Mouse (Mus musculus) embryonic facial prominence, embryonic 10.5 days (tissue): ENCODE measurements around the gene Il15ra. TPM values are rescaled to one million over a fixed set of nuclear protein-coding genes. Genes with fewer than 3 reads are reported as not detected.
A peak's percentile ranks its signal among the peaks of the same experiment; 100 is the strongest.

Experiments
- DNase-seq: peaks from one replicate; pipeline ENCODE4 v3.0.0-alpha.2; 2017; ENCODE audit warnings: low spot score
- H3K27ac ChIP-seq: fragments of 300-500 bp; sonication (generic); replicated peaks from 2 replicates; pipeline ENCODE4 v1.5.1; 2016; ENCODE audit warnings: mild to moderate bottlenecking
- H3K27me3 ChIP-seq: fragments of 300-500 bp; sonication (generic); replicated peaks from 2 replicates; pipeline ENCODE4 v1.6.1; 2016; ENCODE audit warnings: low read depth, mild to moderate bottlenecking; ENCODE audit not compliant: poor library complexity, severe bottlenecking
- H3K36me3 ChIP-seq: fragments of 300-500 bp; sonication (generic); replicated peaks from 2 replicates; pipeline ENCODE4 v1.6.1; 2016; ENCODE audit warnings: mild to moderate bottlenecking, moderate library complexity
- H3K4me1 ChIP-seq: fragments of 300-500 bp; sonication (generic); 2 replicates; pipeline ENCODE4 v1.6.1; 2016
- H3K4me3 ChIP-seq: fragments of 300-500 bp; sonication (generic); 2 replicates; pipeline ENCODE4 v1.5.1; 2016; ENCODE audit warnings: mild to moderate bottlenecking, moderate library complexity
- H3K9me3 ChIP-seq: fragments of 300-500 bp; sonication (generic); 2 replicates; pipeline ENCODE4 v1.6.1; 2016; ENCODE audit warnings: mild to moderate bottlenecking
- WGBS: fragments of 180-500 bp; shearing (Covaris S2); methylation state at CpG from one replicate; pipeline ENCODE4 v1.1.7; 2016; 5-methylcytosine and 5-hydroxymethylcytosine counted together
- polyA plus RNA-seq: library from polyadenylated mRNA; unstranded; fragments of >200 nt; fragmentation: Nextera tagmentation; extraction: Ambion mirVana; gene quantifications from 2 replicates; pipeline ENCODE4 v1.2.1, GENCODE M21; 2016

The Il15ra gene
- polyA plus RNA-seq, 1 experiment from 2014 or later: 0.57 TPM

DNA sequence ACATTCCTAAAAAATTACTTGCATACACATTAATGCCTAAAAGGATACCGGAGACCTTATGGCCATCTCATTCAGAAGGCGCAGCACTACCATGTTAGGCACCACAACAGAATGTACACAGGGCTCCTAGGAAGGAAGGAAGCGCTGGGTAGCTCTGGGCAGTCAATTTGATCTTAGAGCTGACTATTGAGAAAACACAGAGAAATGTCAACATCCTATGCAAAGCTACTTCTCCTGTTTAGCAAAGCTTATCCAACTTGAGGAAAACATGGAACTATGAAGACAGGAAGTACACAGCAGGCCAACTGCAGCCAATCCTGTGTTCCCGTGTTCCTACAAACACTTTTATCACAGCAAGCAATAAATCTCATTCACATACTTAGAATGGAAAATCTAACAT lies 66.6 kb downstream of the Il15ra start:
- WGBS: 94% methylated on average over 4 of the region's 4 CpGs
- peaks cover 31% of the 10 kb centered on the region for H3K36me3 ChIP-seq
- peaks cover 7% of the 10 kb centered on the region for H3K4me1 ChIP-seq
- H3K4me3 ChIP-seq: no peak overlapping the region
- no peaks in the 10 kb centered on the region for H3K9me3 ChIP-seq
- H3K27me3 ChIP-seq: no peaks in the 10 kb centered on the region
- H3K27ac ChIP-seq: no peak overlapping the region
- no peak for DNase-seq

- 82% methylated on average over 4 of the region's 4 CpGs for WGBS
Measured at GRCm38 (mm10) chr2:11772401-11772800, 67.3 kb downstream of the Il15ra start.

DNA sequence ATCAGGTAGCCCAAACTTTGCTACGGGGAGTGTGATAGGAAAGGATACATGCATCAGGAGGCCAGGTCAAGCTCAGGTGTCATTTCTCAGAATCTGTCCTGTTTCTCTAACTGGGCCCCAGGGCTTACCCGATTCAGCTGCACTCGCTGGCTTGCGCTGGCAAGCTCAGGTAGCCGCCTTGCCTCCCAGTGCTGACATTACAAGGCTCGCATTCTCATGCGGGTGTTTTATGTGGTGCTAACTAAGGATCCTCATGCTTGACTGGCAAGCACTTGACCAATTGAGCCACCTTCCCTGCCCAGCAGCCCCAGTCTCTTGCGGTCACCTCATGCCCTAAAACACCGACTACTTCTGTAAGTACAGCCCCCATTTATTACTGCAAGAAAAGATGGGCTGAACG lies 69.3 kb downstream of the Il15ra start:
- no peak overlapping the region for H3K27ac ChIP-seq
- H3K4me3 ChIP-seq: no peak overlapping the region
- 91% methylated on average over 10 of the region's 10 CpGs for WGBS
- no peaks in the 10 kb centered on the region for H3K9me3 ChIP-seq
- H3K4me1 ChIP-seq: peaks cover 14% of the 10 kb centered on the region
- peaks cover 6% of the 10 kb centered on the region for H3K36me3 ChIP-seq
- DNase-seq: no peak
- no peaks in the 10 kb centered on the region for H3K27me3 ChIP-seq

More at GRCm38 (mm10) chr2:11772401-11772800, 67.3 kb downstream of the Il15ra start:
- no peak overlapping the region for H3K4me3 ChIP-seq
- H3K27me3 ChIP-seq: no peaks in the 10 kb centered on the region
- H3K27ac ChIP-seq: no peak overlapping the region
- no peak for DNase-seq
- H3K36me3 ChIP-seq: peaks cover 24% of the 10 kb centered on the region
- H3K9me3 ChIP-seq: no peaks in the 10 kb centered on the region
- H3K4me1 ChIP-seq: peaks cover 10% of the 10 kb centered on the region

DNA sequence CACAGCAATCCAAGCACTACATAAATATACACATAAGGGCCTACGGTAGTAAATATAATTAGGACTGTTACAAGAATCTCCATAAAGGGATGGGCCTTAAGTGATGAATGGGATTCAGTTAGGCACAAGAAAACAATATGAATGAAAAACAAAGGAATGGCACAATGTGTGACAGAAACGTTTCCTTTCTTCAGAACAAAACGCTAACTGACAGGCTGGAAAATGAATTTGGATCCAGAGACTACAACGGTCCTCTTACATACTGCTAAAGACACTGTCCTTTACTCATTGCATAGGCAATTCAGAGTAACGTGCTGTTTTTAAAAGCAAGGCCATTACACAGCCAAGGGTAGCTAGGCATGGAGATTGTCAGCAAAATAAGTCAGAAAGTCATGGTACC lies 70.0 kb downstream of the Il15ra start:
- 85% methylated on average over 5 of the region's 5 CpGs for WGBS
- no peaks in the 10 kb centered on the region for H3K27me3 ChIP-seq
- no peak for DNase-seq

GRCm38 (mm10) chr2:11776415-11776814 lies 71.3 kb downstream of the Il15ra start:
- Histone ChIP-seq H3K36me3 (peaks cover 19% of the 10 kb centered on the region), H3K9me3 (no peaks in the 10 kb centered on the region), H3K27ac (peak overlapping the region; percentile 94; the same call in 1 of the 2 replicates), H3K4me1 (peaks cover 19% of the 10 kb centered on the region), H3K4me3 (peak overlapping the region; percentile 78), H3K27me3 (no peaks in the 10 kb centered on the region)
- WGBS: 53% methylated on average over 8 of the region's 8 CpGs
- DNase-seq: no peak

More for the DNA sequence above, 70.0 kb downstream of the Il15ra start:
- H3K9me3 ChIP-seq: no peaks in the 10 kb centered on the region
- H3K4me3 ChIP-seq: no peak overlapping the region
- peaks cover 19% of the 10 kb centered on the region for H3K4me1 ChIP-seq
- peaks cover 6% of the 10 kb centered on the region for H3K36me3 ChIP-seq
- no peak overlapping the region for H3K27ac ChIP-seq

DNA sequence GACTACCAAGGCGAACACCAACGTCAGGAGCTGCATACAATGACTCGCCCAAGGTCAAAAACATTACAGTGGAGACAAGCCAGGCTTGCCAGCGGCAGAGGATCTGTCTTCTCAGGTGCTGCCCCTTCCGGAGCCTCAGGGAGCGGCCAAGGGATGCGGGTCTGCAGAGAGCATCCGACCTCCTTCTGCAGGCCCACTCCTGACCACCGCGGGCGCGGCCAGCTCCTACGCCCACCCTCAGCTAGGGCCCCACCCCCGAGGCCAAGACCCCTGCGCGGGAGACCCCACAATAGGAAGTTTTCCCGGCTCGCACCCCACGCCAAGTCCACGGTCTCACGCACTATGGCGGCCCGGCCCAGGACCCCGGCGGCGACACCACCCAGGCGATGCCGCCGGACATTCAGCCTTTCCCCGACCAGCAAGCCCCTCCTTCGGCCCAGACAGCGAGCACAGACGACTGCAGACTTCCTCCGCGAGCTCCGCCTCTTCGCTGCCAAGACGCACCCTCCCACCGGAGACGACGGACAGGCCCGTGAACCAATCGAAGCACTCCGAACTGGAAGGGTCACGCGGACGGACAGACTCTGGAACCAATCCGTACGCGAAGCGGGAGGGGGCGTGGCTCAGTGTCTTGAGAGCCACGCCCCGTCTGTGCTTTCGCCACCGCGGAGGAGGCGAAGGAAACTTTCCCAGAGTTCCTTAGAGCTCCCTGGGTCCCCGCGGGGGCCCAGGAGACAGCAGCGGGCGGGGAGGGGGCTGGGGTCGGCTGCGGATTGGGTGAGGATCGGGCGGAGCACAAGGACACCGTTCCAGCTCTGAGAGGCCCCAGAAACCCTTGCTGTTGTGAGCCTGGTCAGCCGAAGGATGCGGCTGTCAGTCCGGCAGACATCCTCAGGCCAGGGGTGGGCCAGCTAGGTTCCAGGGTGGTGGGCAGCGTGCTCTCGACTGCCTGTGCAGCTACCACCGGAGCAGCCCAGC lies 72.3 kb downstream of the Il15ra start, which contains the start of the genes Fbh1 and Ankrd16:
TSS of gene Fbh1 (minus strand) at position 492 of the 978 bp plus-strand sequence.
TSS of gene Ankrd16 (plus strand) at position 786 of the 978 bp plus-strand sequence.
- no peaks in the 10 kb centered on the region for H3K9me3 ChIP-seq
- H3K36me3 ChIP-seq: peaks cover 29% of the 10 kb centered on the region
- peak; percentile 100 for DNase-seq
- WGBS: under 1% methylated on average over 73 of the region's 73 CpGs
- peak within 1 kb of the TSS; percentile 94 for H3K27ac ChIP-seq
- H3K27me3 ChIP-seq: no peaks in the 10 kb centered on the region
- H3K4me1 ChIP-seq: peaks cover 19% of the 10 kb centered on the region
- peak within 1 kb of the TSS; percentile 78 for H3K4me3 ChIP-seq

GRCm38 (mm10) chr2:11778087-11778823 lies 73.2 kb downstream of the Il15ra start:
- H3K27me3 ChIP-seq: no peaks in the 10 kb centered on the region
- under 1% methylated on average over 43 of the region's 43 CpGs for WGBS
- peak; percentile 93 for DNase-seq
- H3K4me3 ChIP-seq: peak overlapping the region; percentile 78
- H3K36me3 ChIP-seq: peaks cover 38% of the 10 kb centered on the region
- no peaks in the 10 kb centered on the region for H3K9me3 ChIP-seq
- peaks cover 19% of the 10 kb centered on the region for H3K4me1 ChIP-seq
- H3K27ac ChIP-seq: peak overlapping the region; percentile 88

Other genes with a start within 250 kb of the Il15ra start
- 15.4 and 17.0 TPM in 2 replicates for gene Pfkfb3, start 151.2 kb upstream of the Il15ra start, polyA plus RNA-seq
- gene Rbm17, start 101.1 kb upstream of the Il15ra start, polyA plus RNA-seq: 201 TPM in 2 replicates
- not detected in 2 replicates for gene Gm17490, start 79.0 kb upstream of the Il15ra start, polyA plus RNA-seq
- not detected in 2 replicates for gene Il2ra, start 62.5 kb upstream of the Il15ra start, polyA plus RNA-seq
- gene Fbh1, start 72.3 kb downstream of the Il15ra start, polyA plus RNA-seq: 114 and 115 TPM in 2 replicates
- 47.2 and 51.6 TPM in 2 replicates for gene Ankrd16, start 72.6 kb downstream of the Il15ra start, polyA plus RNA-seq